Mouse (Mus musculus) cerebellum, postnatal 25 days (tissue): ENCODE data around the gene Npas2.
A peak's percentile ranks its signal among the peaks of the same experiment; 100 is the strongest.

Experiments
- DNase-seq, 2 experiments: peaks; one replicate each; pipeline ENCODE4 v3.0.0; 2021; ENCODE audit warnings: mixed read lengths in 2 of 2

Gene Npas2

GRCm38 (mm10) chr1:39228401-39228800 lies 34.9 kb downstream of the Npas2 start:
- no peak for DNase-seq

- no peak for DNase-seq
Observed at GRCm38 (mm10) chr1:39230021-39230420, 36.5 kb downstream of the Npas2 start.

- DNase-seq: no peak
Observed at GRCm38 (mm10) chr1:39234815-39235449, 41.4 kb downstream of the Npas2 start.

GRCm38 (mm10) chr1:39237503-39238255 lies 44.1 kb downstream of the Npas2 start:
- DNase-seq: no peak

- no peak for DNase-seq
Observed at GRCm38 (mm10) chr1:39240860-39241584, 47.5 kb downstream of the Npas2 start.

- DNase-seq: no peak
Observed at GRCm38 (mm10) chr1:39244726-39245125, 51.2 kb downstream of the Npas2 start.

GRCm38 (mm10) chr1:39251679-39252078 lies 58.1 kb downstream of the Npas2 start:
- DNase-seq: no peak

GRCm38 (mm10) chr1:39253771-39254170 lies 60.2 kb downstream of the Npas2 start:
- peak; percentile 52 to 75 for DNase-seq

- DNase-seq: no peak
Observed at GRCm38 (mm10) chr1:39256051-39256450, 62.5 kb downstream of the Npas2 start.

- peak; percentile 17 to 42 for DNase-seq
Observed at GRCm38 (mm10) chr1:39256513-39257330, 63.2 kb downstream of the Npas2 start.

GRCm38 (mm10) chr1:39257331-39257594 lies 63.7 kb downstream of the Npas2 start:
- DNase-seq: no peak

- no peak for DNase-seq
Observed at GRCm38 (mm10) chr1:39259668-39260067, 66.1 kb downstream of the Npas2 start.

- no peak for DNase-seq
Observed at GRCm38 (mm10) chr1:39260183-39260978, 66.8 kb downstream of the Npas2 start.

GRCm38 (mm10) chr1:39266843-39267512 lies 73.4 kb downstream of the Npas2 start:
- DNase-seq: no peak

- DNase-seq: no peak
Observed at GRCm38 (mm10) chr1:39272976-39273375, 79.4 kb downstream of the Npas2 start.

GRCm38 (mm10) chr1:39280391-39280790 lies 86.9 kb downstream of the Npas2 start:
- DNase-seq: peak; percentile 51 to 62

GRCm38 (mm10) chr1:39280989-39281875 lies 87.7 kb downstream of the Npas2 start:
- DNase-seq: peak; percentile 20 to 44

- DNase-seq: no peak
Observed at GRCm38 (mm10) chr1:39281888-39282287, 88.4 kb downstream of the Npas2 start.

GRCm38 (mm10) chr1:39283323-39283722 lies 89.8 kb downstream of the Npas2 start:
- DNase-seq: no peak

- DNase-seq: peak; percentile 30 to 44
Observed at GRCm38 (mm10) chr1:39284786-39285185, 91.3 kb downstream of the Npas2 start.

- no peak for DNase-seq
Observed at GRCm38 (mm10) chr1:39287076-39287475, 93.5 kb downstream of the Npas2 start.
